Mouse (Mus musculus): ENCODE measurements around the gene Pigyl. TPM values are rescaled to one million over a fixed set of nuclear protein-coding genes. Genes with fewer than 3 reads are reported as not detected.

Pigyl gene
- 74.6 and 75.6 TPM in 2 replicates for polyA plus RNA-seq (2015; fragmentation: Nextera tagmentation; extraction: Ambion mirVana)

GRCm38 (mm10) chr9:22156497-22157245 is at the start of gene Pigyl:
Pigyl (plus strand) TSS chr9:22156846.
- no peaks in the 10 kb centered on the region for H3K27me3 ChIP-seq
- peaks cover 21% of the 10 kb centered on the region for H3K4me1 ChIP-seq
- H3K9me3 ChIP-seq (replicated peaks), result no peaks in the 10 kb centered on the region
- H3K9ac ChIP-seq, result peak within 1 kb of the TSS; percentile 88
- peak; percentile 99 for ATAC-seq (ENCODE audit: insufficient number of reproducible peaks, low FRiP score, low TSS enrichment, low read depth)
- under 1% methylated on average over 65 of the region's 65 CpGs for WGBS
- peak within 1 kb of the TSS; percentile 70 for H3K4me2 ChIP-seq (replicated peaks)
- 0 out of 2 replicates have a peak, but pooled peaks cover 10% of the 10 kb centered on the region for H3K36me3 ChIP-seq
- H3K27ac ChIP-seq (replicated peaks), result peak within 1 kb of the TSS; percentile 95
- peak within 1 kb of the TSS; percentile 80 for H3K4me3 ChIP-seq (replicated peaks)

DNA sequence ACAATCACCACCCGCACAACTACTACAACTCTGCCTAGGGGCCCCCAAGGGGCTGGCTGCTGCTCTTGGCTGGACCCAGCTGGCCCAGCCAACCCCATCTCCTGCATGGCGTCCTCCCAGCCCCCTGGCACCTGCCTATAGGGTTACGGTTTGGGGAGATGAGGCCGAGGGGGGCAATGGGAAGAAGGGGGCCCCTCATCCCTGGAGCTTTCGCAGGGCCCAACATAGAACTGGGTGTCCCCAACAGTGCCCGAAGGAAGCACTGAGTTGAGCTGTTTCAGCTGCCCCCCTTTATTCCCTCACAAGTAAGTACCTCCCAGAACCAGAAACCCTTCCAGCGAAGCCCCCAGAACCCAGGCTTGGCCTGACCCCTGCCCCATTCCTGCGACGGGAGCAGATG is 48.5 kb upstream of the Pigyl start:
- Histone ChIP-seq H3K9ac (no peak overlapping the region), H3K4me1 (no peaks in the 10 kb centered on the region), H3K4me3 (replicated peaks) (no peak overlapping the region), H3K27ac (replicated peaks) (no peak overlapping the region), H3K4me2 (replicated peaks) (no peak overlapping the region), H3K36me3 (peaks cover 31% of the 10 kb centered on the region), H3K27me3 (no peaks in the 10 kb centered on the region), H3K9me3 (replicated peaks) (no peaks in the 10 kb centered on the region)
- ATAC-seq (ENCODE audit: insufficient number of reproducible peaks, low FRiP score, low TSS enrichment, low read depth), result no peak
- WGBS, result 84% methylated on average over 9 of the region's 9 CpGs

DNA sequence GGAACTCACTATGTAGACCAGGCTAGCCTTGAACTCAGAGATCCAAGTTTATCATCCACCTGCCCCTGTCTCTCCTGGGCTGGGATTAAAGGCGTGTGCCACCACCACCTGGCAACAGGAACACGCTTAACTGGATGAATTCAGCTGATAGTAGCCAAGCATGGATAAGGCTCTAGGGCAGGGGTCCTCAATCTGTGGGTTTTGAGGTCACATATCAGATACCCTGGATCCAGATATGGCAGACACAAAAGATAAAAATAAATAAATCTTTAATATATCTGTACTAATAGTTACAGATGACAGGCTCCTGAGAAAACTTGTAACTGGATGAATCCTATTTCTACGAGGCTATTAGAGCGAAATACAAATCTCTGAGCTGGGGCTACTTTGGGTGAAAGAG is 41.0 kb upstream of the Pigyl start:
- peak overlapping the region; percentile 90 for H3K4me3 ChIP-seq (replicated peaks)
- peak overlapping the region; percentile 95 for H3K9ac ChIP-seq

DNA sequence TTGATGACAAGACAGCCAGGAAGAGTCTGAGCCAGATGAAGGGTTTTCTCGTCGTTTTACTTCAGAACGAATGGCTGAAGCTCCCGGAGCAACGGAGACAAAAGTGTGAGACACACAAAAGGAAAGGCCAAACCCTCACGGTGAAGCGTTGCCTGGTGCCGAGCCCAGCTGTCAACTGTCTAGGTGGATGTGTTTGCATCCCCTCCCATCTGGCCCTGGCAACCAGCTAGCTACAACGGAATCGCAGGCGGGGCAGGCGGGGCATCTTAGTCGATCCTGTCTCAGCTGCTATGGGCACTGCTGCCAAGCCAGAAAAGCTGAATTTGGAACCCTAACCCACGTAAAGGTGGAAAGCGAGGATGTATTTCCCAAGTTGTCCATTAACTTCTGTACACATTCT is 40.6 kb upstream of the Pigyl start:
- WGBS, result 35% methylated on average over 15 of the region's 15 CpGs
- peaks cover 15% of the 10 kb centered on the region for H3K4me1 ChIP-seq
- no peak for ATAC-seq (ENCODE audit: insufficient number of reproducible peaks, low FRiP score, low TSS enrichment, low read depth)

More for the DNA sequence above, 41.0 kb upstream of the Pigyl start:
- peaks cover 15% of the 10 kb centered on the region for H3K4me1 ChIP-seq
- peaks cover 34% of the 10 kb centered on the region for H3K36me3 ChIP-seq
- no peak for ATAC-seq (ENCODE audit: insufficient number of reproducible peaks, low FRiP score, low TSS enrichment, low read depth)
- no peak overlapping the region for H3K27ac ChIP-seq (replicated peaks)
- H3K27me3 ChIP-seq, result no peaks in the 10 kb centered on the region
- WGBS, result 85% methylated on average over 4 of the region's 4 CpGs
- peak overlapping the region; percentile 85 for H3K4me2 ChIP-seq (replicated peaks)
- no peaks in the 10 kb centered on the region for H3K9me3 ChIP-seq (replicated peaks)

GRCm38 (mm10) chr9:22116740-22117426 is 39.8 kb upstream of the Pigyl start, which contains the start of gene Elof1:
Elof1 (minus strand) TSS chr9:22117172.
- H3K4me3 ChIP-seq (replicated peaks), result peak within 1 kb of the TSS; percentile 90
- H3K27me3 ChIP-seq, result no peaks in the 10 kb centered on the region
- WGBS, result under 1% methylated on average over 52 of the region's 52 CpGs
- H3K9ac ChIP-seq, result peak within 1 kb of the TSS; percentile 95
- H3K4me2 ChIP-seq (replicated peaks), result peak within 1 kb of the TSS; percentile 85
- peaks cover 15% of the 10 kb centered on the region for H3K4me1 ChIP-seq
- no peaks in the 10 kb centered on the region for H3K9me3 ChIP-seq (replicated peaks)
- peaks cover 22% of the 10 kb centered on the region for H3K36me3 ChIP-seq
- peak within 1 kb of the TSS; percentile 82 for H3K27ac ChIP-seq (replicated peaks)
- peak; percentile 89 for ATAC-seq (ENCODE audit: insufficient number of reproducible peaks, low FRiP score, low TSS enrichment, low read depth)

More for the DNA sequence above, 40.6 kb upstream of the Pigyl start:
- Histone ChIP-seq H3K9ac (peak overlapping the region; percentile 95), H3K4me3 (replicated peaks) (peak overlapping the region; percentile 90), H3K4me2 (replicated peaks) (peak overlapping the region; percentile 85), H3K9me3 (replicated peaks) (no peaks in the 10 kb centered on the region), H3K27ac (replicated peaks) (peak overlapping the region; percentile 82; the same call in 1 of the 2 replicates), H3K36me3 (peaks cover 30% of the 10 kb centered on the region), H3K27me3 (no peaks in the 10 kb centered on the region)

- no peak for ATAC-seq (ENCODE audit: insufficient number of reproducible peaks, low FRiP score, low TSS enrichment, low read depth)
- peaks cover 12% of the 10 kb centered on the region for H3K36me3 ChIP-seq
- H3K27ac ChIP-seq (replicated peaks), result no peak overlapping the region
- 46% methylated on average over 10 of the region's 10 CpGs for WGBS
- no peaks in the 10 kb centered on the region for H3K27me3 ChIP-seq
- peak overlapping the region; percentile 85 for H3K4me2 ChIP-seq (replicated peaks)
- peaks cover 15% of the 10 kb centered on the region for H3K4me1 ChIP-seq
- no peaks in the 10 kb centered on the region for H3K9me3 ChIP-seq (replicated peaks)
- no peak overlapping the region for H3K9ac ChIP-seq
- H3K4me3 ChIP-seq (replicated peaks), result peak overlapping the region; percentile 90
Measured at GRCm38 (mm10) chr9:22117754-22118456, 38.7 kb upstream of the Pigyl start.

GRCm38 (mm10) chr9:22119543-22119942 is 37.1 kb upstream of the Pigyl start:
- WGBS, result 87% methylated on average over 4 of the region's 4 CpGs
- H3K4me3 ChIP-seq (replicated peaks), result no peak overlapping the region
- H3K9me3 ChIP-seq (replicated peaks), result no peaks in the 10 kb centered on the region
- H3K27ac ChIP-seq (replicated peaks), result no peak overlapping the region
- no peak overlapping the region for H3K9ac ChIP-seq
- no peaks in the 10 kb centered on the region for H3K36me3 ChIP-seq
- peaks cover 15% of the 10 kb centered on the region for H3K4me1 ChIP-seq
- no peak overlapping the region for H3K4me2 ChIP-seq (replicated peaks)
- ATAC-seq (ENCODE audit: insufficient number of reproducible peaks, low FRiP score, low TSS enrichment, low read depth), result no peak
- no peaks in the 10 kb centered on the region for H3K27me3 ChIP-seq

- H3K4me2 ChIP-seq (replicated peaks), result no peak overlapping the region
- no peak overlapping the region for H3K27ac ChIP-seq (replicated peaks)
- peaks cover 6% of the 10 kb centered on the region; the same call in 1 of the 2 replicates for H3K4me1 ChIP-seq
- H3K9me3 ChIP-seq (replicated peaks), result no peaks in the 10 kb centered on the region
- no peak for ATAC-seq (ENCODE audit: insufficient number of reproducible peaks, low FRiP score, low TSS enrichment, low read depth)
- H3K27me3 ChIP-seq, result no peaks in the 10 kb centered on the region
- H3K9ac ChIP-seq, result no peak overlapping the region
- H3K36me3 ChIP-seq, result no peaks in the 10 kb centered on the region
- no peak overlapping the region for H3K4me3 ChIP-seq (replicated peaks)
Measured at GRCm38 (mm10) chr9:22121545-22121944, 35.1 kb upstream of the Pigyl start.

DNA sequence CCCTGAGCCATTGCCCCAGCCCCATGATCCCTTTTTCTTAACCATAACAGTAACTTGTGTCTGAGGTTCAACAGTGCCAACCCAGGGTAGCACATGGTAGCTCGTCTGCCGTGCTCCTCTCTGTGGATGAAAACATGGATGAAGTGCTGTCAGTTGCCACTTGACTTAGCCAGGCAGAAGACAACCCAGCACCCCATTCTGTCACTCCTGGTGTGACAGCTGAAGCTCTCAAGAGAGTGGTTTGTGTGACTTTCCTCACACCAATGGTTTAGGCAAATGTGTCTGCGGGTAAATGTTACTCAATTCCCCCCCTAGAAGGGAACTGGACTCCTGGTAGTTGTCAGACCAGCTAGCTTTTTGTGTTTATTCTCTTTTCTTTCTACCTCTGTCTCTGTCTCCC is 34.6 kb upstream of the Pigyl start:
- Histone ChIP-seq H3K27ac (replicated peaks) (no peak overlapping the region), H3K36me3 (no peaks in the 10 kb centered on the region), H3K27me3 (no peaks in the 10 kb centered on the region), H3K4me2 (replicated peaks) (no peak overlapping the region), H3K4me3 (replicated peaks) (no peak overlapping the region), H3K9ac (no peak overlapping the region), H3K9me3 (replicated peaks) (no peaks in the 10 kb centered on the region), H3K4me1 (peaks cover 6% of the 10 kb centered on the region; the same call in 1 of the 2 replicates)
- 66% methylated on average over 3 of the region's 3 CpGs for WGBS
- ATAC-seq (ENCODE audit: insufficient number of reproducible peaks, low FRiP score, low TSS enrichment, low read depth), result no peak

DNA sequence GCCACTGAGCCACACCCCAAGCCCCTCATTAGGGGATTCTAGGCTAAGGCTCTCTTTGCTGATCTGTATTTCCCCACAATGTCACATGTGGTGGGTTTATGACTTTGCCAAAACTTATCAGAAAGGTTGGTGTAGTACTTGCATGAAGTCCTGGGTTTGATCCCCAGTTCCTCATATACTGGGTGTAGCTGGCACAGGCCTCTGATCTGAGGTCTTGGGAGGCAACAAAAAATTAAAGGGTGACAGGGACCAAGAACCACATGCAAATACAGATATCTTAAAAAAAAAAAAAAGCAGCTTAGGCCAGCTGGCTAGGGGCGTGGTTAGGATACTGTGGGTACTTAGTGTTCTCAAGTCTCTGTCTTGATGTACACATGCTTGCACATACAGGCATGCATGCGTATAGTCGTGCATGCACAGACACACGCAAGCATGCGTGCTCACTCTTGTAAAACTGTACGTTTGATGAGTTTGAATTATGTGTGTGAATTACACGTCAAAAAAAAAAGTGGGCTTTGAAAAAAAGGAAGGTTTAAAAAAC is 33.5 kb upstream of the Pigyl start:
- no peaks in the 10 kb centered on the region for H3K4me1 ChIP-seq
- H3K27me3 ChIP-seq, result no peaks in the 10 kb centered on the region
- 71% methylated on average over 7 of the region's 7 CpGs for WGBS
- no peak overlapping the region for H3K9ac ChIP-seq
- H3K9me3 ChIP-seq (replicated peaks), result no peaks in the 10 kb centered on the region
- H3K4me2 ChIP-seq (replicated peaks), result no peak overlapping the region
- H3K27ac ChIP-seq (replicated peaks), result no peak overlapping the region
- no peak overlapping the region for H3K4me3 ChIP-seq (replicated peaks)
- H3K36me3 ChIP-seq, result no peaks in the 10 kb centered on the region
- no peak for ATAC-seq (ENCODE audit: insufficient number of reproducible peaks, low FRiP score, low TSS enrichment, low read depth)

DNA sequence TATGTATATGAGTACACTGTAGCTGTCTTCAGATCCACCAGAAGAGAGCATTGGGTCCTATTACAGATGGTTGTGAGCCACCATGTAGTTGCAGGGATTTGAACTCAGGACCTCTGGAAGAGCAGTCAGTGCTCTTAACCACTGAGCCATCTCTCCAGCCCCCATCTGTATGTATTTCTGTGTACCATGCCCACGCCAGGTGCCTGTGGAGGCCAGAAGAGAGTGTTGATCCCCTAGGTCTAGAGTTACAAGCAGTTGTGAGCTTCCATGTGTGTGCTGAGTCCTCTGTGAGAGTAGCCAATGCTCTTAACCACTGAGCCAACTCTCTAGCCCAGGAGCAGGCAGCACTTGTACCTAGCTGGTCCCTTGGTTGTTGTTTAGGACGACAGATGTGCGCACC is 32.5 kb upstream of the Pigyl start:
- no peak overlapping the region for H3K4me3 ChIP-seq (replicated peaks)
- no peak overlapping the region for H3K9ac ChIP-seq
- no peak for ATAC-seq (ENCODE audit: insufficient number of reproducible peaks, low FRiP score, low TSS enrichment, low read depth)
- 86% methylated on average over 3 of the region's 3 CpGs for WGBS
- H3K9me3 ChIP-seq (replicated peaks), result no peaks in the 10 kb centered on the region
- H3K27me3 ChIP-seq, result no peaks in the 10 kb centered on the region
- no peak overlapping the region for H3K27ac ChIP-seq (replicated peaks)
- no peaks in the 10 kb centered on the region for H3K4me1 ChIP-seq
- no peak overlapping the region for H3K4me2 ChIP-seq (replicated peaks)
- no peaks in the 10 kb centered on the region for H3K36me3 ChIP-seq
